ENCODE assay signal across 8 mouse cellular contexts in genomic region chr2:109277593-109277992, GRCm38 (mm10). TPM values are rescaled to one million over a fixed set of nuclear protein-coding genes. Genes with fewer than 3 reads are reported as not detected.
DNase-seq lines count a peak whose midpoint lies in the region; ATAC-seq lines count a peak whose summit lies in the region.

No protein-coding gene starts in this region.

- WGBS in kidney, embryonic 14.5 days = 2% methylated on average over 7 of the region's 7 CpGs
- WGBS in forebrain, embryonic 13.5 days = 12% methylated on average over 7 of the region's 7 CpGs
- 6% methylated on average over 7 of the region's 7 CpGs for whole genome bisulfite sequencing in liver, embryonic 12.5 days (ENCODE audit: insufficient replicate concordance)

- ATAC-seq in kidney, embryonic 14.5 days (ENCODE audit: low FRiP score, low TSS enrichment) = no peak
- ATAC-seq in forebrain, embryonic 13.5 days = no peak
- no peak for ATAC-seq in liver, embryonic 12.5 days

- H3K27ac ChIP-seq in kidney, embryonic 14.5 days (ENCODE audit: low read depth, low read length) = peak overlapping the region; percentile 69
- H3K27ac ChIP-seq in forebrain, embryonic 13.5 days = no peak overlapping the region
- peak overlapping the region; percentile 67 for H3K27ac ChIP-seq in liver, embryonic 12.5 days

- peak overlapping the region; percentile 56 for H3K4me3 ChIP-seq in kidney, embryonic 14.5 days (ENCODE audit: low read length)
- H3K4me3 ChIP-seq in forebrain, embryonic 13.5 days = peak overlapping the region; percentile 49
- peak overlapping the region; percentile 74 for H3K4me3 ChIP-seq in liver, embryonic 12.5 days

- no peaks in the 10 kb centered on the region for H3K9me3 ChIP-seq in kidney, embryonic 14.5 days (ENCODE audit: control insufficient read depth, low read length)
- no peaks in the 10 kb centered on the region for H3K9me3 ChIP-seq in forebrain, embryonic 13.5 days (replicated peaks)
- no peaks in the 10 kb centered on the region for H3K9me3 ChIP-seq in liver, embryonic 12.5 days (replicated peaks)

- peak overlapping the region; percentile 61 for H3K9ac ChIP-seq in kidney, embryonic 14.5 days (ENCODE audit: low read depth, low read length)
- H3K9ac ChIP-seq in forebrain, embryonic 13.5 days = peak overlapping the region; percentile 57
- H3K9ac ChIP-seq in liver, embryonic 12.5 days = peak overlapping the region; percentile 81

- no peak for DNase-seq in kidney, postnatal 4 days
- DNase-seq in R1 (ENCODE audit: low read depth, low spot score) = peak; percentile 6
- no peak for DNase-seq in layer of hippocampus, adult 11-12 months (ENCODE audit: low spot score)
- no peak for DNase-seq in T-cell, adult 2 months (ENCODE audit: low spot score)
- DNase-seq in gastrocnemius, postnatal 14 days = no peak

- no peaks in the 10 kb centered on the region; the same call in 1 of the 2 replicates for H3K4me1 ChIP-seq in kidney, embryonic 14.5 days (ENCODE audit: control insufficient read depth, insufficient read depth, low read length)
- H3K4me1 ChIP-seq in forebrain, embryonic 13.5 days = peaks cover 18% of the 10 kb centered on the region
- H3K4me1 ChIP-seq in liver, embryonic 12.5 days = peaks cover 14% of the 10 kb centered on the region

- H3K4me2 ChIP-seq in kidney, embryonic 14.5 days (replicated peaks; ENCODE audit: low read depth, low read length) = peak overlapping the region; percentile 60
- H3K4me2 ChIP-seq in forebrain, embryonic 13.5 days = peak overlapping the region; percentile 60
- H3K4me2 ChIP-seq in liver, embryonic 12.5 days = peak overlapping the region; percentile 71

- H3K36me3 ChIP-seq in kidney, embryonic 14.5 days (ENCODE audit: control insufficient read depth, insufficient read depth, low read length) = no peaks in the 10 kb centered on the region
- H3K36me3 ChIP-seq in forebrain, embryonic 13.5 days (ENCODE audit: poor library complexity, severe bottlenecking) = no peaks in the 10 kb centered on the region
- no peaks in the 10 kb centered on the region for H3K36me3 ChIP-seq in liver, embryonic 12.5 days

- intact Hi-C loops in gastrocnemius, postnatal 14 days (cut with DNase I; ENCODE audit: low total_unique reads) = no loop called here

- H3K27me3 ChIP-seq in kidney, embryonic 14.5 days (ENCODE audit: control insufficient read depth, insufficient read depth, low read length) = no peaks in the 10 kb centered on the region
- no peaks in the 10 kb centered on the region for H3K27me3 ChIP-seq in forebrain, embryonic 13.5 days
- no peaks in the 10 kb centered on the region for H3K27me3 ChIP-seq in liver, embryonic 12.5 days (replicated peaks)

RNA-seq across cellular contexts. Expression of gene Kif18a, which starts 2.9 kb away (rescaled TPM):
- 27.0 and 27.1 TPM in 2 replicates for polyA plus RNA-seq in kidney, embryonic 14.5 days (2014; fragmentation: Nextera tagmentation; extraction: Ambion mirVana)
- polyA plus RNA-seq in forebrain, embryonic 13.5 days (2015; fragmentation: Nextera tagmentation; extraction: Ambion mirVana) = 28.2 and 28.7 TPM in 2 replicates
- polyA plus RNA-seq in liver, embryonic 12.5 days (2016; fragmentation: Nextera tagmentation; extraction: Ambion mirVana) = 29.3 and 29.7 TPM in 2 replicates
- 1 to 10 TPM in 1 of 2 experiments, under 1 TPM in 1; 0.71 to 1.0 TPM for total RNA-seq in gastrocnemius, postnatal 14 days (2021)

RNA-seq across cellular contexts. Expression of gene Mettl15, which starts 3.0 kb away (rescaled TPM):
- 10.1 and 11.4 TPM in 2 replicates for polyA plus RNA-seq in kidney, embryonic 14.5 days (2014; fragmentation: Nextera tagmentation; extraction: Ambion mirVana)
- polyA plus RNA-seq in forebrain, embryonic 13.5 days (2015; fragmentation: Nextera tagmentation; extraction: Ambion mirVana) = 9.6 and 12.1 TPM in 2 replicates
- polyA plus RNA-seq in liver, embryonic 12.5 days (2016; fragmentation: Nextera tagmentation; extraction: Ambion mirVana) = 9.3 and 9.5 TPM in 2 replicates
- total RNA-seq in gastrocnemius, postnatal 14 days (2021) = 1 to 10 TPM; 9.5 TPM
